Mouse (Mus musculus): Measurements from ENCODE around the gene Ankrd50. TPM values are rescaled to one million over a fixed set of nuclear protein-coding genes. Genes with fewer than 3 reads are reported as not detected.
A peak's percentile ranks its signal among the peaks of the same experiment; 100 is the strongest.

Ankrd50 gene
- polyA plus RNA-seq (2016; fragmentation: Nextera tagmentation; extraction: Ambion mirVana): 36.1 and 42.0 TPM in 2 replicates

GRCm38 (mm10) chr3:38484191-38485106, at the start of gene Ankrd50:
Gene Ankrd50, minus strand, starts transcription at chr3:38484844.
- H3K4me3 ChIP-seq: peak within 1 kb of the TSS; percentile 94
- H3K27me3 ChIP-seq (replicated peaks): no peaks in the 10 kb centered on the region
- peak within 1 kb of the TSS; percentile 96 for H3K9ac ChIP-seq
- ATAC-seq (ENCODE audit: low FRiP score, low read depth): peak; percentile 93
- peaks cover 38% of the 10 kb centered on the region for H3K4me1 ChIP-seq
- H3K4me2 ChIP-seq (replicated peaks): peak within 1 kb of the TSS; percentile 96
- H3K36me3 ChIP-seq: peaks cover 7% of the 10 kb centered on the region; the same call in 1 of the 2 replicates
- WGBS: under 1% methylated on average over 80 of the region's 81 CpGs
- H3K9me3 ChIP-seq: no peaks in the 10 kb centered on the region
- peak within 1 kb of the TSS; percentile 93 for H3K27ac ChIP-seq

GRCm38 (mm10) chr3:38534245-38534644, 49.6 kb upstream of the Ankrd50 start:
- Histone ChIP-seq H3K27ac (no peak overlapping the region), H3K4me3 (no peak overlapping the region), H3K4me1 (no peaks in the 10 kb centered on the region), H3K9me3 (no peaks in the 10 kb centered on the region; the same call in 1 of the 2 replicates), H3K4me2 (replicated peaks) (no peak overlapping the region), H3K27me3 (replicated peaks) (no peaks in the 10 kb centered on the region), H3K9ac (no peak overlapping the region), H3K36me3 (no peaks in the 10 kb centered on the region)
- WGBS: 92% methylated on average over 6 of the region's 6 CpGs
- ATAC-seq (ENCODE audit: low FRiP score, low read depth): no peak

GRCm38 (mm10) chr3:38520426-38520825, 35.8 kb upstream of the Ankrd50 start:
- Histone ChIP-seq H3K9me3 (no peaks in the 10 kb centered on the region), H3K4me1 (no peaks in the 10 kb centered on the region), H3K9ac (no peak overlapping the region), H3K4me2 (replicated peaks) (no peak overlapping the region), H3K27ac (no peak overlapping the region), H3K27me3 (replicated peaks) (no peaks in the 10 kb centered on the region), H3K36me3 (no peaks in the 10 kb centered on the region), H3K4me3 (no peak overlapping the region)
- 84% methylated on average over 2 of the region's 2 CpGs for WGBS
- ATAC-seq (ENCODE audit: low FRiP score, low read depth): no peak

GRCm38 (mm10) chr3:38519971-38520370, 35.3 kb upstream of the Ankrd50 start:
- no peak for ATAC-seq (ENCODE audit: low FRiP score, low read depth)
- no peak overlapping the region for H3K27ac ChIP-seq
- H3K36me3 ChIP-seq: no peaks in the 10 kb centered on the region

GRCm38 (mm10) chr3:38503606-38504005, 19.0 kb upstream of the Ankrd50 start:
- WGBS: 57% methylated on average over 4 of the region's 4 CpGs
- H3K27me3 ChIP-seq (replicated peaks): no peaks in the 10 kb centered on the region
- H3K9me3 ChIP-seq: no peaks in the 10 kb centered on the region
- no peaks in the 10 kb centered on the region for H3K4me1 ChIP-seq
- no peak for ATAC-seq (ENCODE audit: low FRiP score, low read depth)
- H3K4me3 ChIP-seq: no peak overlapping the region
- no peaks in the 10 kb centered on the region for H3K36me3 ChIP-seq
- H3K27ac ChIP-seq: no peak overlapping the region
- no peak overlapping the region for H3K9ac ChIP-seq
- no peak overlapping the region for H3K4me2 ChIP-seq (replicated peaks)

More at GRCm38 (mm10) chr3:38519971-38520370, 35.3 kb upstream of the Ankrd50 start:
- Histone ChIP-seq H3K9ac (no peak overlapping the region), H3K9me3 (no peaks in the 10 kb centered on the region), H3K4me2 (replicated peaks) (no peak overlapping the region), H3K4me3 (no peak overlapping the region), H3K27me3 (replicated peaks) (no peaks in the 10 kb centered on the region), H3K4me1 (no peaks in the 10 kb centered on the region)
- WGBS: 90% methylated on average over 3 of the region's 3 CpGs

- no peak overlapping the region for H3K4me2 ChIP-seq (replicated peaks)
- no peaks in the 10 kb centered on the region for H3K9me3 ChIP-seq
- ATAC-seq (ENCODE audit: low FRiP score, low read depth): no peak
- H3K27ac ChIP-seq: no peak overlapping the region
- 0 out of 2 replicates have a peak, but pooled peaks cover 2% of the 10 kb centered on the region for H3K4me1 ChIP-seq
- no peak overlapping the region for H3K9ac ChIP-seq
- no peaks in the 10 kb centered on the region for H3K36me3 ChIP-seq
- 63% methylated on average over 5 of the region's 5 CpGs for WGBS
- no peaks in the 10 kb centered on the region for H3K27me3 ChIP-seq (replicated peaks)
- H3K4me3 ChIP-seq: no peak overlapping the region
Observed at GRCm38 (mm10) chr3:38502156-38502555, 17.5 kb upstream of the Ankrd50 start.

GRCm38 (mm10) chr3:38501739-38502138, 17.1 kb upstream of the Ankrd50 start:
- no peak overlapping the region for H3K4me3 ChIP-seq
- H3K36me3 ChIP-seq: no peaks in the 10 kb centered on the region
- H3K4me2 ChIP-seq (replicated peaks): no peak overlapping the region
- H3K27me3 ChIP-seq (replicated peaks): no peaks in the 10 kb centered on the region
- WGBS: 97% methylated on average over 2 of the region's 2 CpGs
- 0 out of 2 replicates have a peak, but pooled peaks cover 4% of the 10 kb centered on the region for H3K4me1 ChIP-seq
- no peak overlapping the region for H3K9ac ChIP-seq
- 0 out of 2 replicates have a peak, but pooled peaks have one; percentile 33 for ATAC-seq (ENCODE audit: low FRiP score, low read depth)
- no peaks in the 10 kb centered on the region for H3K9me3 ChIP-seq
- H3K27ac ChIP-seq: no peak overlapping the region

- WGBS: 68% methylated on average over 5 of the region's 5 CpGs
- no peak overlapping the region for H3K4me2 ChIP-seq (replicated peaks)
- H3K9ac ChIP-seq: no peak overlapping the region
- H3K4me3 ChIP-seq: no peak overlapping the region
- H3K9me3 ChIP-seq: no peaks in the 10 kb centered on the region
- H3K4me1 ChIP-seq: 0 out of 2 replicates have a peak, but pooled peaks cover 4% of the 10 kb centered on the region
- no peaks in the 10 kb centered on the region for H3K27me3 ChIP-seq (replicated peaks)
- H3K36me3 ChIP-seq: no peaks in the 10 kb centered on the region
- H3K27ac ChIP-seq: no peak overlapping the region
- ATAC-seq (ENCODE audit: low FRiP score, low read depth): no peak
Observed at GRCm38 (mm10) chr3:38501316-38501715, 16.7 kb upstream of the Ankrd50 start.

- no peak overlapping the region for H3K9ac ChIP-seq
- H3K36me3 ChIP-seq: no peaks in the 10 kb centered on the region
- no peak for ATAC-seq (ENCODE audit: low FRiP score, low read depth)
- no peaks in the 10 kb centered on the region for H3K27me3 ChIP-seq (replicated peaks)
- H3K4me2 ChIP-seq (replicated peaks): no peak overlapping the region
- WGBS: 94% methylated on average over 3 of the region's 3 CpGs
- H3K27ac ChIP-seq: no peak overlapping the region
- 0 out of 2 replicates have a peak, but pooled peaks cover 4% of the 10 kb centered on the region for H3K4me1 ChIP-seq
- H3K4me3 ChIP-seq: no peak overlapping the region
- H3K9me3 ChIP-seq: no peaks in the 10 kb centered on the region
Observed at GRCm38 (mm10) chr3:38498561-38498960, 13.9 kb upstream of the Ankrd50 start.

GRCm38 (mm10) chr3:38496795-38497385, 12.2 kb upstream of the Ankrd50 start:
- Histone ChIP-seq H3K4me1 (0 out of 2 replicates have a peak, but pooled peaks cover 4% of the 10 kb centered on the region), H3K27ac (no peak overlapping the region), H3K4me3 (no peak overlapping the region), H3K9me3 (no peaks in the 10 kb centered on the region), H3K27me3 (replicated peaks) (no peaks in the 10 kb centered on the region), H3K4me2 (replicated peaks) (no peak overlapping the region), H3K9ac (no peak overlapping the region), H3K36me3 (no peaks in the 10 kb centered on the region)
- ATAC-seq (ENCODE audit: low FRiP score, low read depth): no peak
- 88% methylated on average over 3 of the region's 3 CpGs for WGBS

- 86% methylated on average over 3 of the region's 3 CpGs for WGBS
Observed at GRCm38 (mm10) chr3:38491702-38492101, 7.1 kb upstream of the Ankrd50 start.

GRCm38 (mm10) chr3:38491236-38491635, 6.6 kb upstream of the Ankrd50 start:
- Histone ChIP-seq H3K9me3 (no peaks in the 10 kb centered on the region), H3K4me1 (no peaks in the 10 kb centered on the region), H3K9ac (no peak overlapping the region), H3K27me3 (replicated peaks) (no peaks in the 10 kb centered on the region), H3K4me3 (no peak overlapping the region), H3K27ac (no peak overlapping the region), H3K36me3 (no peaks in the 10 kb centered on the region), H3K4me2 (replicated peaks) (no peak overlapping the region)
- 83% methylated on average over 3 of the region's 3 CpGs for WGBS
- ATAC-seq (ENCODE audit: low FRiP score, low read depth): no peak

More at GRCm38 (mm10) chr3:38491702-38492101, 7.1 kb upstream of the Ankrd50 start:
- Histone ChIP-seq H3K27me3 (replicated peaks) (no peaks in the 10 kb centered on the region), H3K4me1 (no peaks in the 10 kb centered on the region), H3K9me3 (no peaks in the 10 kb centered on the region), H3K4me3 (no peak overlapping the region), H3K36me3 (no peaks in the 10 kb centered on the region), H3K9ac (no peak overlapping the region), H3K4me2 (replicated peaks) (no peak overlapping the region), H3K27ac (no peak overlapping the region)
- no peak for ATAC-seq (ENCODE audit: low FRiP score, low read depth)
